Mouse (Mus musculus) layer of hippocampus, postnatal 10 days (tissue): Measurements from ENCODE around the gene Ism1. TPM values are rescaled to one million over a fixed set of nuclear protein-coding genes. Genes with fewer than 3 reads are reported as not detected.

ENCODE experiments used
- DNase-seq, 2 experiments: peaks; one replicate each; pipeline ENCODE4 v3.0.0; 2021; ENCODE audit warnings: low spot score in 2 of 2
- total RNA-seq, 2 experiments: library from RNA; stranded (reverse); gene quantifications; 2 replicates each; pipeline ENCODE4 v1.2.3; 2021

Gene Ism1
- total RNA-seq, 2 experiments from 2014 or later = 5.1 to 6.1 TPM

DNA sequence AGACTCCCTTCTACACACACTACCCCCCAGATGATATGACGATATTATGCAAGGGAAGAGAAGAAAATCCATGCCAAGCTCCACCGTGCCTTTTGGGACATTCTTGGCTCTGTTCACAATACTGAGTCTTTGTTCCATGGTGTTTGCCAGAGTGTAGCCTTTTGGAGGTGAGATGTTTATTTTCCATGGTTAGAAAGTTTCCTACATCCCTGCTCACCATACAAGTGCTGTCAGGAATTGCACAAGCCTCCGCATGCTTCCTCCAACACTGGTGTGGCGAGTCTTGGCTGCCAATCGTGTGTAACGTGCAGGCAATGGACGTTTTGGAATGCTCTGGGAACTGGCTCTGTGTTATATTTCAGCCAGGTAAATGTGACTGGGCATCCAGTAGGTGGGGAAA, 126.1 kb downstream of the Ism1 start:
- no peak for DNase-seq

DNA sequence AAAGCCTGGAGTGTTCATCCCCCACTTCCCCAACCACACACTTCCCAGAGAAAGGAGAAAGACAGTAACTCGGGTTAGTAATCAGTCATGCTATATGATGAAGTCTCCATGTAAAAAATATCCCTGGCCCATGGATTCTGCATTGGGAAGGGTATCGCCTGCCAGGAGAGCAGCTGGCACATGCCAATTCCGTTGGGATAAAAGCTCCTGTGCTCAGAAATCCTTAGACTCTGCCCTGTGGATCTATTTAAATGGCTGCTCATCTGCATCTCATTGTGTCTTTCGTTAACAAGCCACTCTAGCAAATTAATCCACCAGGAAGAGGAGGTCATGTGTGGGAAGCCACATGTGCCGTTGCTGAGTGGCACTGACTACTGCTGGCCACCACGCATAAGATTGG, 129.9 kb downstream of the Ism1 start:
- no peak for DNase-seq

Other genes starting within 250 kb of the Ism1 start
- under 1 TPM in 1 of 2 experiments, not detected in 1; 0.21 TPM for gene Sptlc3, start 184.3 kb upstream of the Ism1 start, total RNA-seq